Mouse (Mus musculus): ENCODE results near the gene Kdelc2. TPM values are rescaled to one million over a fixed set of nuclear protein-coding genes. Genes with fewer than 3 reads are reported as not detected.
A peak's percentile ranks its signal among the peaks of the same experiment; 100 is the strongest.

Kdelc2 gene
- polyA plus RNA-seq (2015; fragmentation: Nextera tagmentation; extraction: Ambion mirVana): 30.4 and 34.1 TPM in 2 replicates

DNA sequence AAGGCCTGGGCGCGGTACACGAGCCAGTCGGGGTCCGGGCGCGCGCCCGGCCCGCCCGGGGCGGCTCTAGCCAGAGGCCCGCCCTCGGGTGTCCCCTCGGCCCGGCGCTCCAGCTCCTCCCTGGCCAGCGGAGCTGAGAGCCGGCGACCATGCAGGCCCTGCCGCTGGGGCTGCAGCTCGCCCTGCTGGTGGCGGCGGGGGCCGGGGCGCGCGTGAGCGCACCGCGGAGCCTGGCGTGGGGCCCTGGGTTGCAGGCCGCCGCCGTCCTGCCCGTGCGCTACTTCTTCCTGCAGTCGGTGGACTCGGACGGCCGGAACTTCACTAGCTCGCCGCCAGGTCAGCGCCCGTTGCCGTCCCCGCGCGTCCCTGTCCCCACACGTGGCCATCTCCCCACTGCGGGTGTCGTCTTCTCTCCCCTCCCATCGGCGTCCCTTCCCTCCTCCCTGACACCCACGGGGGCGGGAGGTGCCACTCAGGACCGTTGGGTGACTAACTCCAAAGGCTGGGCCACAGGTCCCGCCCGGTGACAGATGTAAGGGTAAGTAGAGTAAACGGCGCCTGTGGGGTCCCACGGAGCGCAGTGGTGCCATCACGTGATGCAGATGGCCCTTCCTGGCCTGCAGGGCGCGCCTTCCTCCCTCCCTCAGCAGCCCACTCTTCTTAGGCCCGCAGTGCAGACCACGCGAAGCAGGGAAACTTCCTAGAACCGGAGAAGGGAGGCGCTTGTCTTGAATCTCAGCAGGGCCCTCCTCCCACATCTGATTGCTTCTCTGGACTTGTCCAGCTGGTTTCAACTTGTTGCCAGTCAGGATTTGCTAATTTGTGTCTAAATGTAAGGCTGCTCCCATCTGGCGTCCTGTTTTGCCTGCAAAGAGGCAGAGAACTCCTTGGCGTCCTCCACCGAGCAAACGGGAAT is at the start of gene Kdelc2:
Kdelc2 (plus strand) TSS at position 75 of the 916 bp plus-strand sequence.
- H3K9me3 ChIP-seq (ENCODE audit: low read length): no peaks in the 10 kb centered on the region
- ATAC-seq (ENCODE audit: low FRiP score, low TSS enrichment): peak; percentile 98
- no peaks in the 10 kb centered on the region for H3K27me3 ChIP-seq (ENCODE audit: insufficient read depth, low read length)
- peaks cover 9% of the 10 kb centered on the region; the same call in 1 of the 2 replicates for H3K4me1 ChIP-seq (ENCODE audit: insufficient read depth, low read length)
- peak within 1 kb of the TSS; percentile 100 for H3K27ac ChIP-seq (ENCODE audit: low read length)
- peak within 1 kb of the TSS; percentile 84 for H3K4me3 ChIP-seq (ENCODE audit: low read length)
- under 1% methylated on average over 74 of the region's 75 CpGs for WGBS
- H3K9ac ChIP-seq (replicated peaks; ENCODE audit: low read length): peak within 1 kb of the TSS; percentile 96
- H3K36me3 ChIP-seq (ENCODE audit: insufficient read depth, low read length): 0 out of 2 replicates have a peak, but pooled peaks cover 4% of the 10 kb centered on the region
- H3K4me2 ChIP-seq (replicated peaks; ENCODE audit: low read depth, low read length): peak within 1 kb of the TSS; percentile 91

GRCm38 (mm10) chr9:53335131-53335530 is 48.7 kb upstream of the Kdelc2 start:
- no peaks in the 10 kb centered on the region for H3K27me3 ChIP-seq (ENCODE audit: insufficient read depth, low read length)
- H3K9ac ChIP-seq (replicated peaks; ENCODE audit: low read length): no peak overlapping the region
- H3K27ac ChIP-seq (ENCODE audit: low read length): no peak overlapping the region
- H3K36me3 ChIP-seq (ENCODE audit: insufficient read depth, low read length): no peaks in the 10 kb centered on the region
- no peak for ATAC-seq (ENCODE audit: low FRiP score, low TSS enrichment)
- H3K4me1 ChIP-seq (ENCODE audit: insufficient read depth, low read length): no peaks in the 10 kb centered on the region
- no peak overlapping the region for H3K4me2 ChIP-seq (replicated peaks; ENCODE audit: low read depth, low read length)
- WGBS: 74% methylated on average over 3 of the region's 3 CpGs
- H3K9me3 ChIP-seq (ENCODE audit: low read length): peaks cover 7% of the 10 kb centered on the region; the same call in 1 of the 2 replicates
- H3K4me3 ChIP-seq (ENCODE audit: low read length): no peak overlapping the region

GRCm38 (mm10) chr9:53339603-53340002 is 44.2 kb upstream of the Kdelc2 start:
- Histone ChIP-seq H3K4me2 (replicated peaks; ENCODE audit: low read depth, low read length) (no peak overlapping the region), H3K9me3 (ENCODE audit: low read length) (no peaks in the 10 kb centered on the region), H3K27me3 (ENCODE audit: insufficient read depth, low read length) (no peaks in the 10 kb centered on the region; the same call in 1 of the 2 replicates), H3K9ac (replicated peaks; ENCODE audit: low read length) (no peak overlapping the region), H3K27ac (ENCODE audit: low read length) (no peak overlapping the region), H3K36me3 (ENCODE audit: insufficient read depth, low read length) (no peaks in the 10 kb centered on the region), H3K4me1 (ENCODE audit: insufficient read depth, low read length) (peaks cover 5% of the 10 kb centered on the region; the same call in 1 of the 2 replicates), H3K4me3 (ENCODE audit: low read length) (no peak overlapping the region)
- no peak for ATAC-seq (ENCODE audit: low FRiP score, low TSS enrichment)
- 40% methylated on average over 7 of the region's 7 CpGs for WGBS

- no peak for ATAC-seq (ENCODE audit: low FRiP score, low TSS enrichment)
- Histone ChIP-seq H3K27me3 (ENCODE audit: insufficient read depth, low read length) (no peaks in the 10 kb centered on the region; the same call in 1 of the 2 replicates), H3K4me1 (ENCODE audit: insufficient read depth, low read length) (peaks cover 5% of the 10 kb centered on the region; the same call in 1 of the 2 replicates), H3K4me2 (replicated peaks; ENCODE audit: low read depth, low read length) (peak overlapping the region; percentile 72), H3K9ac (replicated peaks; ENCODE audit: low read length) (peak overlapping the region; percentile 62; the same call in 1 of the 2 replicates), H3K4me3 (ENCODE audit: low read length) (peak overlapping the region; percentile 47), H3K9me3 (ENCODE audit: low read length) (no peaks in the 10 kb centered on the region), H3K36me3 (ENCODE audit: insufficient read depth, low read length) (no peaks in the 10 kb centered on the region), H3K27ac (ENCODE audit: low read length) (no peak overlapping the region)
- 18% methylated on average over 17 of the region's 17 CpGs for WGBS
Observed at GRCm38 (mm10) chr9:53340328-53340916, 43.4 kb upstream of the Kdelc2 start.

DNA sequence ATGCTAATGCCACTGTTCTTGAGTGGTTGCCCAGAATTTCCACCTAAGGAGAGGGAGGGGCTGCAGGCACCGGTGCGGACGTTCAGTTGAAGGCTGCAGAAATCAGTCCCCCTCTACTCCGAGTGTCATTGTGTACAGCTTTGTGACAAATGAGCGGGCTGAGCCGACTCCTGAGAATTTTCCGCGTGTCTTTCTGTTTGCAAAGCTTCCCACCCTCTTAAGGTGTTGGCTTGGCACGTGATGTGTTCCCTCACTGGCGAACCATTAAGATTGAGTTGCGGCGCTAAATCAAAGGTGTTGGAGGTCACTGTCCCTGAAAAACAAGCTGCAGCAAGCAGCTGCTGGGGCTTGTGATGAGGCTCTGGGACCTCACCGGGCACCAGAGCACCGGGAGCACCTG is 42.9 kb upstream of the Kdelc2 start:
- WGBS: under 1% methylated on average over 14 of the region's 14 CpGs
- Histone ChIP-seq H3K4me2 (replicated peaks; ENCODE audit: low read depth, low read length) (peak overlapping the region; percentile 72), H3K36me3 (ENCODE audit: insufficient read depth, low read length) (no peaks in the 10 kb centered on the region), H3K27ac (ENCODE audit: low read length) (no peak overlapping the region), H3K9ac (replicated peaks; ENCODE audit: low read length) (peak overlapping the region; percentile 62), H3K27me3 (ENCODE audit: insufficient read depth, low read length) (no peaks in the 10 kb centered on the region; the same call in 1 of the 2 replicates), H3K9me3 (ENCODE audit: low read length) (no peaks in the 10 kb centered on the region), H3K4me1 (ENCODE audit: insufficient read depth, low read length) (peaks cover 5% of the 10 kb centered on the region; the same call in 1 of the 2 replicates), H3K4me3 (ENCODE audit: low read length) (peak overlapping the region; percentile 47)
- ATAC-seq (ENCODE audit: low FRiP score, low TSS enrichment): peak; percentile 57; the same call in 1 of the 2 replicates

DNA sequence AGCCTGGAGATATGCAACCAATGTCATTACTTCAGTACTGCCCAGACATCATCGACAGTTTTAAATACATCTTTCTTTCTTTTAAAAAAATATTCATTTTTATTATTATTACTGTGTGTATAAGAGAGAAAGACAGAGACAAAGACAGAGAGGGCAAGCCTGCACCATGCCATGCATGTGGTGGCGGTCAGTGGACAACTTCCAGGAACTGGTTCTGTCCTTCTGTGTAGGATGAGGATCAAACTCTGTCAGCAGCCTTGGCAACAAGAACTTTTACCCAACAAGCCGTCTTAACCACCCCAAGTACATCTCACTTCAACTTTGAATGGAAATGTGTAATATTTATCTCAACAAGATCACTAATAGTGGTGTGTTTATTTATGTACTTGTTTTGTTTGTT is 41.8 kb upstream of the Kdelc2 start:
- Histone ChIP-seq H3K27ac (ENCODE audit: low read length) (no peak overlapping the region), H3K36me3 (ENCODE audit: insufficient read depth, low read length) (no peaks in the 10 kb centered on the region), H3K4me1 (ENCODE audit: insufficient read depth, low read length) (peaks cover 5% of the 10 kb centered on the region; the same call in 1 of the 2 replicates), H3K9ac (replicated peaks; ENCODE audit: low read length) (no peak overlapping the region), H3K9me3 (ENCODE audit: low read length) (no peaks in the 10 kb centered on the region), H3K4me3 (ENCODE audit: low read length) (peak overlapping the region; percentile 47; the same call in 1 of the 2 replicates), H3K4me2 (replicated peaks; ENCODE audit: low read depth, low read length) (peak overlapping the region; percentile 72), H3K27me3 (ENCODE audit: insufficient read depth, low read length) (no peaks in the 10 kb centered on the region; the same call in 1 of the 2 replicates)
- WGBS: 88% methylated on average over 3 of the region's 3 CpGs
- ATAC-seq (ENCODE audit: low FRiP score, low TSS enrichment): no peak

- WGBS: 75% methylated on average over 9 of the region's 9 CpGs
- no peak for ATAC-seq (ENCODE audit: low FRiP score, low TSS enrichment)
- no peaks in the 10 kb centered on the region; the same call in 1 of the 2 replicates for H3K27me3 ChIP-seq (ENCODE audit: insufficient read depth, low read length)
- peaks cover 5% of the 10 kb centered on the region; the same call in 1 of the 2 replicates for H3K4me1 ChIP-seq (ENCODE audit: insufficient read depth, low read length)
- H3K9ac ChIP-seq (replicated peaks; ENCODE audit: low read length): no peak overlapping the region
- no peaks in the 10 kb centered on the region for H3K36me3 ChIP-seq (ENCODE audit: insufficient read depth, low read length)
- no peak overlapping the region for H3K4me2 ChIP-seq (replicated peaks; ENCODE audit: low read depth, low read length)
- H3K4me3 ChIP-seq (ENCODE audit: low read length): no peak overlapping the region
- H3K27ac ChIP-seq (ENCODE audit: low read length): no peak overlapping the region
- H3K9me3 ChIP-seq (ENCODE audit: low read length): no peaks in the 10 kb centered on the region
Observed at GRCm38 (mm10) chr9:53344646-53345432, 39.0 kb upstream of the Kdelc2 start.

GRCm38 (mm10) chr9:53345728-53346127 is 38.1 kb upstream of the Kdelc2 start:
- Histone ChIP-seq H3K4me2 (replicated peaks; ENCODE audit: low read depth, low read length) (no peak overlapping the region), H3K27me3 (ENCODE audit: insufficient read depth, low read length) (no peaks in the 10 kb centered on the region; the same call in 1 of the 2 replicates), H3K9ac (replicated peaks; ENCODE audit: low read length) (no peak overlapping the region), H3K9me3 (ENCODE audit: low read length) (peaks cover 3% of the 10 kb centered on the region; the same call in 1 of the 2 replicates), H3K36me3 (ENCODE audit: insufficient read depth, low read length) (no peaks in the 10 kb centered on the region), H3K27ac (ENCODE audit: low read length) (no peak overlapping the region), H3K4me3 (ENCODE audit: low read length) (no peak overlapping the region), H3K4me1 (ENCODE audit: insufficient read depth, low read length) (no peaks in the 10 kb centered on the region)
- WGBS: 36% methylated on average over 3 of the region's 3 CpGs
- no peak for ATAC-seq (ENCODE audit: low FRiP score, low TSS enrichment)

DNA sequence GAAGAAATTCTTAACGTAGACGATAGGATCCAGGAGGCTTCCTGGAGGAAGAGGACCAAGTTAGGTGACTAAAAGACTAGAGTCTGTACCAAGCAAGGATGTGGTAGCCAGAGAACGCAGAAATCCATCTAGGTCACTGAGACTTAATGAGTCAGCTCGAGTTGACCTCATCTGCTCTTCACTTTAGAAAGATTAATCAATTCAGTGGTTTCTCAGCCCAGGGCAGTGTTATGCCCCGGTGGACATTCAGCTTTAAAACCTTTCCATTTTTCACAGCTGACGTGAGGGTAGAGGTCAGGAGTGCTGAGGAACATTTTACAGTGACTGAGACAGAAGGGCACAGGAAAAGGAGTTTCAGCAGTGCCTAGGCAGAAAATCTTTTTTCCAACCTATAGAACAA is 37.4 kb upstream of the Kdelc2 start:
- ATAC-seq (ENCODE audit: low FRiP score, low TSS enrichment): no peak
- no peaks in the 10 kb centered on the region; the same call in 1 of the 2 replicates for H3K27me3 ChIP-seq (ENCODE audit: insufficient read depth, low read length)
- no peak overlapping the region for H3K27ac ChIP-seq (ENCODE audit: low read length)
- no peaks in the 10 kb centered on the region for H3K36me3 ChIP-seq (ENCODE audit: insufficient read depth, low read length)
- H3K9ac ChIP-seq (replicated peaks; ENCODE audit: low read length): no peak overlapping the region
- WGBS: 42% methylated on average over 6 of the region's 6 CpGs
- no peaks in the 10 kb centered on the region for H3K4me1 ChIP-seq (ENCODE audit: insufficient read depth, low read length)
- H3K4me2 ChIP-seq (replicated peaks; ENCODE audit: low read depth, low read length): no peak overlapping the region
- no peak overlapping the region for H3K4me3 ChIP-seq (ENCODE audit: low read length)
- peaks cover 3% of the 10 kb centered on the region; the same call in 1 of the 2 replicates for H3K9me3 ChIP-seq (ENCODE audit: low read length)

Data from kidney, embryonic 16.5 days (tissue).